15 mouse cellular contexts compared by ENCODE assay signal in genomic region chr10:7925481-7925880, GRCm38 (mm10).
"Had no signal": no experiment of that assay in that cellular context is flagged by ENCODE, and none has a peak within 500 bp of the region (broad histone marks: within the 10 kb centered on the region; RNA-seq: fewer than 3 reads in every experiment).

No protein-coding gene starts in this region.

- H3K27ac ChIP-seq: kidney, postnatal 0 days; limb, embryonic 15.5 days; liver, embryonic 12.5 days; midbrain, embryonic 12.5 days; neural tube, embryonic 13.5 days had no signal

- H3K4me2 ChIP-seq: limb, embryonic 15.5 days; liver, embryonic 12.5 days; midbrain, embryonic 12.5 days; neural tube, embryonic 13.5 days had no signal

- ATAC-seq: liver, embryonic 12.5 days had no signal

- H3K9ac ChIP-seq: limb, embryonic 15.5 days; liver, embryonic 12.5 days; midbrain, embryonic 12.5 days; neural tube, embryonic 13.5 days had no signal

- H3K27me3 ChIP-seq: limb, embryonic 15.5 days; liver, embryonic 12.5 days; midbrain, embryonic 12.5 days; neural tube, embryonic 13.5 days had no signal

- H3K4me1 ChIP-seq: limb, embryonic 15.5 days had no signal

- DNase-seq: kidney, adult 9 months; kidney, postnatal 36 days; layer of hippocampus, adult 9-11 months; layer of hippocampus, postnatal 36 days; lung, postnatal 10 days; retina, postnatal 1 day; right cerebral cortex, postnatal 4 days; spleen, adult 18-20 months; thymus, adult 18-20 months; thymus, postnatal 14 days had no signal

- H3K4me3 ChIP-seq: limb, embryonic 15.5 days; liver, embryonic 12.5 days; midbrain, embryonic 12.5 days; neural tube, embryonic 13.5 days had no signal

- H3K9me3 ChIP-seq: limb, embryonic 15.5 days; liver, embryonic 12.5 days; midbrain, embryonic 12.5 days; neural tube, embryonic 13.5 days had no signal
